Mouse (Mus musculus) lung, embryonic 16.5 days (tissue): ENCODE measurements around the gene Slc37a1. TPM values are rescaled to one million over a fixed set of nuclear protein-coding genes. Genes with fewer than 3 reads are reported as not detected.

Experiments
- ATAC-seq: fragments of 200-750 bp; cut with Nextera tagmentation; 2 replicates; pipeline ENCODE4 v1.8.0; 2017; ENCODE audit warnings: low read depth, mild to moderate bottlenecking, moderate library complexity
- H3K27ac ChIP-seq: fragments of 300-500 bp; sonication (generic); 2 replicates; pipeline ENCODE4 v1.5.1; 2014; ENCODE audit warnings: mild to moderate bottlenecking, control low read depth, low read length
- H3K27me3 ChIP-seq: fragments of 300-500 bp; sonication (generic); 2 replicates; pipeline ENCODE4 v1.6.1; 2014; ENCODE audit warnings: low read depth, low read length, mixed read lengths; ENCODE audit not compliant: control insufficient read depth, insufficient read depth
- H3K36me3 ChIP-seq: fragments of 300-500 bp; sonication (generic); 2 replicates; pipeline ENCODE4 v1.6.1; 2014; ENCODE audit warnings: low read length; ENCODE audit not compliant: control insufficient read depth, insufficient read depth
- H3K4me1 ChIP-seq: fragments of 300-500 bp; sonication (generic); replicated peaks from 2 replicates; pipeline ENCODE4 v1.6.1; 2014; ENCODE audit warnings: low read length, mixed read lengths; ENCODE audit not compliant: control insufficient read depth, insufficient read depth
- H3K4me2 ChIP-seq: fragments of 300-500 bp; sonication (generic); 2 replicates; pipeline ENCODE4 v1.6.1; 2014; ENCODE audit warnings: low read depth, low read length, control low read depth
- H3K4me3 ChIP-seq: fragments of 300-500 bp; sonication (generic); 2 replicates; pipeline ENCODE4 v1.5.1; 2014; ENCODE audit warnings: mild to moderate bottlenecking, low read length, control low read depth
- H3K9ac ChIP-seq: fragments of 300-500 bp; sonication (generic); 2 replicates; pipeline ENCODE4 v1.6.1; 2014; ENCODE audit warnings: low read length, control low read depth
- H3K9me3 ChIP-seq: fragments of 300-500 bp; sonication (generic); 2 replicates; pipeline ENCODE4 v1.6.1; 2016; ENCODE audit warnings: low read length; ENCODE audit not compliant: control insufficient read depth
- WGBS: fragments of 180-500 bp; shearing (Covaris S2); extraction: QIAGEN DNeasy Blood & Tissue Kit; methylation state at CpG from one replicate; pipeline ENCODE4 v1.1.7; 2014; 5-methylcytosine and 5-hydroxymethylcytosine counted together
- polyA plus RNA-seq: library from polyadenylated mRNA; unstranded; fragments of >200 nt; fragmentation: Nextera tagmentation; extraction: Ambion mirVana; gene quantifications from 2 replicates; pipeline ENCODE4 v1.2.1, GENCODE M21; 2015

Slc37a1 gene
- polyA plus RNA-seq, 1 experiment from 2014 or later: 13.4 TPM

DNA sequence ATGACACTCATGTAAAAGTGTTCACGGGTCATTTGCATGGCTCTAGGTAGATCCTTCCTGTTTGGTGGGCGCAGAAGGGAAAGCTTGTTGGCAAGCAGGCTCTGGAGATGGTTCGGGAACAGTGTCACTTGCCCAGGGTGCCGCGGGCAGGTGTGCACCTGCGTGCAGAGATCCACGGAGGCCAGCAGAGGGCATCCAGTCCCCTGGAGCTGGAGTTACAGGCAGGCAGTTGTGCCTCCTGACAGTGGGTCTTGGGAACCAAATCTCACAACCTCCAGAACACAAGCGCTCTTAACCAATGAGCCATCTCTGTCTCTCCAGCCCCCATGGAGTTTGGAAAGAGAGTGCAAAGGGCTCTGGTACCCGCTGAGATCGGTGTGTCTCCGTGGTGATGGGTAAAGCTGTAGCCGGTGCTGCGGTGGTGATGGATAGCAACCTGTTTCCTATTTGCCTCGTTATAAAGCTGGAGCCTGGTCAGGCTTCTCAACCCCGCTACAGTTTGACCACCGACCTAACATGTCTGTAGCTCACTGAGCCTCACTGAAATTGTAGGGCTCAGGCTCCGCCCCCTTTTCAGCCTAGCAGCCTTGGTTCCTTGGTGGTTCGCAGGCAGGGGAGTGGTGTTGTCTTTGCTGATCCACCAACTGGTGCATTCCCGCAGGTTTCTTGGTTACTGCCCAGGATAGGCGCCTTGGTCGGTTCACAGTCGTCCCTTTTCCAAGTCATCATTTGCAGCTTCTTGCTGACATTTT is 31.1 kb downstream of the Slc37a1 start:
- Histone ChIP-seq H3K9ac (no peak overlapping the region), H3K4me2 (no peak overlapping the region)

GRCm38 (mm10) chr17:31318906-31319767 is 32.5 kb downstream of the Slc37a1 start:
- H3K27ac ChIP-seq: peak overlapping the region; percentile 78
- no peaks in the 10 kb centered on the region for H3K9me3 ChIP-seq
- H3K9ac ChIP-seq: no peak overlapping the region
- peaks cover 17% of the 10 kb centered on the region for H3K4me1 ChIP-seq
- no peak overlapping the region for H3K4me2 ChIP-seq
- peak; percentile 63 for ATAC-seq
- WGBS: 72% methylated on average over 19 of the region's 19 CpGs
- H3K36me3 ChIP-seq: no peaks in the 10 kb centered on the region
- no peaks in the 10 kb centered on the region for H3K27me3 ChIP-seq
- no peak overlapping the region for H3K4me3 ChIP-seq

More for the DNA sequence above, 31.1 kb downstream of the Slc37a1 start:
- Histone ChIP-seq H3K27ac (no peak overlapping the region), H3K36me3 (no peaks in the 10 kb centered on the region), H3K4me3 (no peak overlapping the region), H3K4me1 (peaks cover 17% of the 10 kb centered on the region), H3K9me3 (no peaks in the 10 kb centered on the region), H3K27me3 (no peaks in the 10 kb centered on the region)
- 49% methylated on average over 22 of the region's 22 CpGs for WGBS
- ATAC-seq: no peak

DNA sequence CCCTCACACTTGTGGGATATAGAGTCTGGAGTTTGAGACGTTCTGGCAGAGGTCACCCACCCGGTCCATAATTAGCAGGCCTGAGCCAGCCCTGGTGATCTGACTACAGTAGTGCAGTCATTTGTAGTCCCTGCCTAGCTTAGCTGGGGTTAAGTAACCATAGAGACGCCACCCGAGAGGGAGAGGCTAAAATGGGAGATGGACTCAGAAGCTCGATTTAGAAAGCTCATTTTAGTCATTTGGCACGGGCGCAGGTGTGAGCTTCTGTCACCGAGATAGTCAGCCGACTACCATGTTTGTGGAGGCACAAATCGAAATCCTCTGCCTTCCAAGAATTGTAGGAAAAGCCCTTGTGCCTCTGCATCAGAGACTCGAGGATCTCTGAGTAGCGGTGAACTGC is 34.8 kb downstream of the Slc37a1 start:
- H3K27ac ChIP-seq: no peak overlapping the region

DNA sequence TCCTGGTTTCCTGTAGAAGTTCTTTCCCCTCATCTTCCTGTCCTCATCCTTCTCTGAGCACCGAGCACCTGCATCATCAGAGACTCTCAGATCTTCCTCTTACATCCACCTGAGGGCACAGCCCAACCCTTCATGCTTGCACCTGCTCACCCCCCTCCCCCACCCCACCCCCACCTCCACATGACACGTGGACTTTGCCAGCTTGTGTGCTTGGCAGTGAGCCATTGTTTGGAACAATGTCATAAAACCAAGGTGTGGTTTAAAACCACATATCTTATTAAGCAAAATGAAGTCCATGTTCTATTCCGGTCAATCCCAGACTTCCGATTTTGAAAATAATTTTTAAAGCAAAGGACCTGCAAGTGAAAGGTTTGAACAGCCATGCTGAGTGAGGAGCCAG is 35.9 kb downstream of the Slc37a1 start:
- H3K9me3 ChIP-seq: no peaks in the 10 kb centered on the region
- H3K27ac ChIP-seq: no peak overlapping the region
- no peaks in the 10 kb centered on the region for H3K36me3 ChIP-seq
- ATAC-seq: no peak
- H3K9ac ChIP-seq: no peak overlapping the region
- H3K27me3 ChIP-seq: no peaks in the 10 kb centered on the region
- H3K4me3 ChIP-seq: no peak overlapping the region
- no peak overlapping the region for H3K4me2 ChIP-seq
- WGBS: 59% methylated on average over 4 of the region's 4 CpGs
- H3K4me1 ChIP-seq: peaks cover 30% of the 10 kb centered on the region

More for the DNA sequence above, 34.8 kb downstream of the Slc37a1 start:
- Histone ChIP-seq H3K9ac (no peak overlapping the region), H3K4me1 (peaks cover 28% of the 10 kb centered on the region), H3K4me2 (no peak overlapping the region), H3K36me3 (no peaks in the 10 kb centered on the region), H3K9me3 (no peaks in the 10 kb centered on the region), H3K27me3 (no peaks in the 10 kb centered on the region), H3K4me3 (no peak overlapping the region)
- WGBS: 76% methylated on average over 12 of the region's 12 CpGs
- ATAC-seq: no peak

GRCm38 (mm10) chr17:31323379-31323778 is 36.8 kb downstream of the Slc37a1 start:
- Histone ChIP-seq H3K27ac (no peak overlapping the region), H3K36me3 (no peaks in the 10 kb centered on the region), H3K4me1 (peaks cover 30% of the 10 kb centered on the region), H3K9me3 (no peaks in the 10 kb centered on the region), H3K4me2 (no peak overlapping the region), H3K4me3 (no peak overlapping the region), H3K9ac (no peak overlapping the region), H3K27me3 (no peaks in the 10 kb centered on the region)
- no peak for ATAC-seq
- WGBS: 61% methylated on average over 4 of the region's 4 CpGs

DNA sequence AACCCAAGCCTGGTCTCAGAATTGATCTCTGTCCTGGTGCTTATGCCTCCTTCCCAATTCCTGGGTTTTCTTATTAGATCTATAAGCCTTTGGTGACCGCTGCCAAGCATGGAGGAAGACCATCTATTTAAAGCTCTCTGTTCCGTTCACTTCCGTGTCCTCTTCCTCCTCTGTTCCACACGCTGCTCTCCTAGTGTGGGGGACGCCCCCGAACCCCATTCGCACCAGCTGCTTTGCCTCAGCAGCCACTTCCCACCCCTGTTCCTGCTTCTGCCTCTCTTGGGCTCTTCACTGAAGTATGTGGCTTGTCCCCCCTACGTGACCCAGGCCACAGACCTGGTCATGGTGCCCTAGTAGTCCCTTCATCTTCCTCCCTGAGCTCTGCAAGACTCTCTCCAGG is 37.6 kb downstream of the Slc37a1 start:
- no peak overlapping the region for H3K4me2 ChIP-seq
- no peaks in the 10 kb centered on the region for H3K9me3 ChIP-seq
- H3K27ac ChIP-seq: no peak overlapping the region
- 79% methylated on average over 8 of the region's 8 CpGs for WGBS
- no peaks in the 10 kb centered on the region for H3K36me3 ChIP-seq
- peaks cover 30% of the 10 kb centered on the region for H3K4me1 ChIP-seq
- H3K4me3 ChIP-seq: no peak overlapping the region
- ATAC-seq: no peak
- peak overlapping the region; percentile 29; the same call in 1 of the 2 replicates for H3K9ac ChIP-seq
- no peaks in the 10 kb centered on the region for H3K27me3 ChIP-seq

DNA sequence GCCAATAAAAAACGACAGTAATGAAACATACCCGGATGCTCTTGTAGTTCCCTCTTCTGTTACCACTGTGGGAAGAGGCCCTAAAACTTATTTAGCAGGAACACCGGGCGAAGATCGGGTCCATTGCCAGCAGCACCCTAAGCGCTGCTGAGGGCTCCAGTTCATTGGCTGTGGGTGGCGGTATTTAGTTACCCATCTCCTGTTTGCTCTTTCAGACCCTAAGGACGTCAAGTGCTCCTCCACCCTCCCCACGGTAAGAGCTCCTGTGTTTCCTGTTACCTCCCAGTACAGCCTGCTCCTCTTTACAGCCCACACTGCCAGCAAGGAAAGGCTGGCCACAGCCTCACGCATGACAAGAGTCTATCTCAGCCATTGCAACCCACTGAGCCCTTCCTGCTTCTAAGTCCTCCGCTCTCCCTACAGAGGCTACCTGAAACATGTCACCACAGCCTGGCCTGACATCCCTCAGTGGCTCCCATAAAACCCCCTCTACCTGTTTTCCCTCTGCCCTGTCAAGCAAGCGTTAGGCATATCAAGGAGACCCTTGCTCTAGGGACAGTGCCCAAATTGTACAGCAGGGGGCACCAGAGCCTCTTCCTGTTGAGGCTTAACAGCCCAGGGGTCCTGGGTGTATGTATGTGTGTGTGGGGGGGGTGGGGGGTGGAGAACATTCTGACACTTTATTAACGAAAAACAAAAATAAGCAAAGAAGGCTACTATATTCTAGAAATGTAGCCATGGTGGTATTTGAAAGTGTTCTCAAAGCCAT is 39.0 kb downstream of the Slc37a1 start:
- peak; percentile 76 for ATAC-seq
- Histone ChIP-seq H3K27ac (peak overlapping the region; percentile 62), H3K4me1 (peaks cover 22% of the 10 kb centered on the region), H3K27me3 (no peaks in the 10 kb centered on the region), H3K4me3 (no peak overlapping the region), H3K36me3 (no peaks in the 10 kb centered on the region), H3K9me3 (no peaks in the 10 kb centered on the region), H3K9ac (peak overlapping the region; percentile 21; the same call in 1 of the 2 replicates), H3K4me2 (no peak overlapping the region)
- WGBS: 44% methylated on average over 13 of the region's 13 CpGs

GRCm38 (mm10) chr17:31326220-31326852 is 39.7 kb downstream of the Slc37a1 start:
- Histone ChIP-seq H3K9ac (peak overlapping the region; percentile 29; the same call in 1 of the 2 replicates), H3K9me3 (no peaks in the 10 kb centered on the region), H3K4me2 (no peak overlapping the region), H3K27me3 (no peaks in the 10 kb centered on the region), H3K4me1 (peaks cover 22% of the 10 kb centered on the region), H3K36me3 (no peaks in the 10 kb centered on the region), H3K4me3 (no peak overlapping the region), H3K27ac (no peak overlapping the region; the same call in 1 of the 2 replicates)
- WGBS: 42% methylated on average over 9 of the region's 9 CpGs
- ATAC-seq: no peak
